Mouse (Mus musculus): Measurements from ENCODE around the gene Samd13. TPM values are rescaled to one million over a fixed set of nuclear protein-coding genes. Genes with fewer than 3 reads are reported as not detected.

The Samd13 gene
- total RNA-seq, 2 experiments from 2014 or later, result 0.26 TPM; not detected in 1

- DNase-seq, result no peak
These were observed 23.5 kb downstream of the Samd13 start for GRCm38 (mm10) chr3:146661907-146662306.

- no peak for DNase-seq
These were observed 24.4 kb downstream of the Samd13 start for GRCm38 (mm10) chr3:146661001-146661400.

- peak; percentile 42 to 45 for DNase-seq
These were observed 26.1 kb downstream of the Samd13 start for GRCm38 (mm10) chr3:146659321-146659720.

GRCm38 (mm10) chr3:146658061-146658639 is 27.2 kb downstream of the Samd13 start:
- DNase-seq, result no peak

- peak; percentile 62 to 66 for DNase-seq
These were observed 28.0 kb downstream of the Samd13 start for GRCm38 (mm10) chr3:146657433-146657832.

- DNase-seq, result no peak
These were observed 30.2 kb downstream of the Samd13 start for GRCm38 (mm10) chr3:146655111-146655577.

GRCm38 (mm10) chr3:146653692-146654091 is 31.7 kb downstream of the Samd13 start:
- DNase-seq, result no peak

- peak; percentile 66 to 74 for DNase-seq
These were observed 33.0 kb downstream of the Samd13 start for GRCm38 (mm10) chr3:146652431-146652830.

- no peak for DNase-seq
These were observed 34.2 kb downstream of the Samd13 start, which contains the start of gene 4930503B20Rik for GRCm38 (mm10) chr3:146651217-146651616. 4930503B20Rik (minus strand) TSS chr3:146651317.

- no peak for DNase-seq
These were observed 34.7 kb downstream of the Samd13 start for GRCm38 (mm10) chr3:146650716-146651115.

GRCm38 (mm10) chr3:146649311-146649894 is 36.0 kb downstream of the Samd13 start:
- no peak for DNase-seq

GRCm38 (mm10) chr3:146641818-146642427 is 43.5 kb downstream of the Samd13 start:
- peak; percentile 53 to 62 for DNase-seq

GRCm38 (mm10) chr3:146632506-146632905 is 52.9 kb downstream of the Samd13 start:
- DNase-seq, result no peak

GRCm38 (mm10) chr3:146628227-146628982 is 57.0 kb downstream of the Samd13 start:
- DNase-seq, result no peak

GRCm38 (mm10) chr3:146625766-146626165 is 59.6 kb downstream of the Samd13 start:
- DNase-seq, result no peak

GRCm38 (mm10) chr3:146621966-146622365 is 63.4 kb downstream of the Samd13 start:
- DNase-seq, result no peak

GRCm38 (mm10) chr3:146620555-146621249 is 64.7 kb downstream of the Samd13 start:
- peak; percentile 70 to 79 for DNase-seq

GRCm38 (mm10) chr3:146620101-146620500 is 65.3 kb downstream of the Samd13 start:
- DNase-seq, result no peak

- no peak for DNase-seq
These were observed 67.0 kb downstream of the Samd13 start for GRCm38 (mm10) chr3:146618357-146618756.

- no peak for DNase-seq
These were observed 67.4 kb downstream of the Samd13 start for GRCm38 (mm10) chr3:146617946-146618345.

- no peak for DNase-seq
These were observed 68.7 kb downstream of the Samd13 start for GRCm38 (mm10) chr3:146616533-146617283.

All from adrenal gland, postnatal 36 days (tissue).